Mouse (Mus musculus) kidney, postnatal 10 days (tissue): ENCODE measurements around the gene Serpinb1c.
"Not testable (repeated sequence)": the region's sequence is repeated elsewhere in the genome, so short reads cannot be mapped to it uniquely, and the experiment has no call there.

ENCODE experiments used
- DNase-seq: peaks from one replicate; pipeline ENCODE4 v3.0.0; 2021; ENCODE audit warnings: mixed read lengths

Gene Serpinb1c

GRCm38 (mm10) chr13:32898111-32898510 is at the start of gene Serpinb1c:
TSS of gene Serpinb1c (minus strand) at chr13:32898211.
- no peak for DNase-seq

- not testable (repeated sequence) for DNase-seq
Measured at GRCm38 (mm10) chr13:32939191-32939590, 41.2 kb upstream of the Serpinb1c start.

- DNase-seq = not testable (repeated sequence)
Measured at GRCm38 (mm10) chr13:32938275-32938674, 40.3 kb upstream of the Serpinb1c start.

GRCm38 (mm10) chr13:32934706-32935381 is 36.8 kb upstream of the Serpinb1c start:
- DNase-seq = no peak

- DNase-seq = no peak
Measured at GRCm38 (mm10) chr13:32929107-32929750, 31.2 kb upstream of the Serpinb1c start.

- DNase-seq = no peak
Measured at GRCm38 (mm10) chr13:32927241-32927640, 29.2 kb upstream of the Serpinb1c start.

GRCm38 (mm10) chr13:32926661-32927060 is 28.6 kb upstream of the Serpinb1c start:
- no peak for DNase-seq

- DNase-seq = peak; percentile 61
Measured at GRCm38 (mm10) chr13:32924578-32925360, 26.8 kb upstream of the Serpinb1c start.

- DNase-seq = no peak
Measured at GRCm38 (mm10) chr13:32922622-32923021, 24.6 kb upstream of the Serpinb1c start.

GRCm38 (mm10) chr13:32912770-32913380 is 14.9 kb upstream of the Serpinb1c start:
- peak; percentile 42 for DNase-seq

- no peak for DNase-seq
Measured at GRCm38 (mm10) chr13:32908182-32908581, 10.2 kb upstream of the Serpinb1c start.

- peak; percentile 96 for DNase-seq
Measured at GRCm38 (mm10) chr13:32903211-32903873, 5.3 kb upstream of the Serpinb1c start.

GRCm38 (mm10) chr13:32902481-32903015 is 4.5 kb upstream of the Serpinb1c start:
- peak; percentile 88 for DNase-seq

- DNase-seq = peak; percentile 75
Measured at GRCm38 (mm10) chr13:32900639-32901038, 2.6 kb upstream of the Serpinb1c start.

- not testable (repeated sequence) for DNase-seq
Measured at GRCm38 (mm10) chr13:32899114-32899513, 1.1 kb upstream of the Serpinb1c start.

- no peak for DNase-seq
Measured at GRCm38 (mm10) chr13:32896931-32897330, 1.1 kb downstream of the Serpinb1c start.

- DNase-seq = no peak
Measured at GRCm38 (mm10) chr13:32884755-32885154, 13.3 kb downstream of the Serpinb1c start.

GRCm38 (mm10) chr13:32873862-32874261 is 24.1 kb downstream of the Serpinb1c start:
- no peak for DNase-seq

GRCm38 (mm10) chr13:32868843-32869242 is 29.2 kb downstream of the Serpinb1c start:
- DNase-seq = no peak

- not testable (repeated sequence) for DNase-seq
Measured at GRCm38 (mm10) chr13:32868233-32868632, 29.8 kb downstream of the Serpinb1c start.

- no peak for DNase-seq
Measured at GRCm38 (mm10) chr13:32867030-32867429, 31.0 kb downstream of the Serpinb1c start.

- peak; percentile 84 for DNase-seq
Measured at GRCm38 (mm10) chr13:32866484-32866883, 31.5 kb downstream of the Serpinb1c start.
